Mouse (Mus musculus): ENCODE data around the gene Tmco3. TPM values are rescaled to one million over a fixed set of nuclear protein-coding genes. Genes with fewer than 3 reads are reported as not detected.

The Tmco3 gene
- 12.7 and 15.1 TPM in 2 replicates for polyA plus RNA-seq (2011; ENCODE audit: insufficient read depth, insufficient read length, low read depth, missing spikeins)

- TF ChIP-seq POLR2A (IDR thresholded peaks at IDR 0.05; ENCODE audit: insufficient read depth, low read length) (peak; percentile 75), EP300 (IDR thresholded peaks at IDR 0.05; ENCODE audit: insufficient read depth, low read depth, low read length) (no peak)
- Histone ChIP-seq H3K4me1 (ENCODE audit: control insufficient read depth, insufficient read depth, low read length) (peaks cover 2% of the 10 kb centered on the region), H3K4me3 (ENCODE audit: low read depth, low read length) (peak within 1 kb of the TSS; percentile 78), H3K9ac (ENCODE audit: low read depth, poor library complexity, severe bottlenecking) (peak within 1 kb of the TSS; percentile 60), H3K9me3 (replicated peaks; ENCODE audit: control insufficient read depth, insufficient read depth, low read length, poor library complexity, severe bottlenecking) (no peaks in the 10 kb centered on the region; the same call in 1 of the 2 replicates), H3K27ac (ENCODE audit: insufficient read depth, low read length) (peak within 1 kb of the TSS; percentile 10; the same call in 1 of the 2 replicates), H3K36me3 (ENCODE audit: control insufficient read depth, insufficient read depth, low read length, poor library complexity, severe bottlenecking) (no peaks in the 10 kb centered on the region), H3K27me3 (ENCODE audit: control insufficient read depth, insufficient read depth, low read length, poor library complexity, severe bottlenecking) (no peaks in the 10 kb centered on the region)
Observed at GRCm38 (mm10) chr8:13287692-13288623, at the start of gene Tmco3, which contains the start of gene Dcun1d2. Tmco3 (plus strand) TSS chr8:13288190. Dcun1d2 (minus strand) TSS chr8:13288131.

- TF ChIP-seq CTCF (IDR thresholded peaks at IDR 0.05; ENCODE audit: low read depth, low read length) (no peak), POLR2A (IDR thresholded peaks at IDR 0.05; ENCODE audit: insufficient read depth, low read length) (no peak), EP300 (IDR thresholded peaks at IDR 0.05; ENCODE audit: insufficient read depth, low read depth, low read length) (no peak)
- no peaks in the 10 kb centered on the region for H3K4me1 ChIP-seq (ENCODE audit: control insufficient read depth, insufficient read depth, low read length)
Observed at GRCm38 (mm10) chr8:13240055-13240454, 47.9 kb upstream of the Tmco3 start.

GRCm38 (mm10) chr8:13240691-13241090 lies 47.3 kb upstream of the Tmco3 start:
- Histone ChIP-seq H3K9ac (ENCODE audit: low read depth, poor library complexity, severe bottlenecking) (no peak overlapping the region), H3K4me3 (ENCODE audit: low read depth, low read length) (no peak overlapping the region), H3K27me3 (ENCODE audit: control insufficient read depth, insufficient read depth, low read length, poor library complexity, severe bottlenecking) (no peaks in the 10 kb centered on the region), H3K9me3 (replicated peaks; ENCODE audit: control insufficient read depth, insufficient read depth, low read length, poor library complexity, severe bottlenecking) (no peaks in the 10 kb centered on the region), H3K27ac (ENCODE audit: insufficient read depth, low read length) (no peak overlapping the region), H3K36me3 (ENCODE audit: control insufficient read depth, insufficient read depth, low read length, poor library complexity, severe bottlenecking) (no peaks in the 10 kb centered on the region), H3K4me1 (ENCODE audit: control insufficient read depth, insufficient read depth, low read length) (no peaks in the 10 kb centered on the region)
- TF ChIP-seq POLR2A (IDR thresholded peaks at IDR 0.05; ENCODE audit: insufficient read depth, low read length), result no peak
- TF ChIP-seq CTCF (IDR thresholded peaks at IDR 0.05; ENCODE audit: low read depth, low read length), result no peak
- TF ChIP-seq EP300 (IDR thresholded peaks at IDR 0.05; ENCODE audit: insufficient read depth, low read depth, low read length), result no peak

More at GRCm38 (mm10) chr8:13240055-13240454, 47.9 kb upstream of the Tmco3 start:
- no peaks in the 10 kb centered on the region for H3K9me3 ChIP-seq (replicated peaks; ENCODE audit: control insufficient read depth, insufficient read depth, low read length, poor library complexity, severe bottlenecking)
- no peaks in the 10 kb centered on the region for H3K36me3 ChIP-seq (ENCODE audit: control insufficient read depth, insufficient read depth, low read length, poor library complexity, severe bottlenecking)
- no peak overlapping the region for H3K27ac ChIP-seq (ENCODE audit: insufficient read depth, low read length)
- no peak overlapping the region for H3K9ac ChIP-seq (ENCODE audit: low read depth, poor library complexity, severe bottlenecking)
- H3K4me3 ChIP-seq (ENCODE audit: low read depth, low read length), result no peak overlapping the region
- H3K27me3 ChIP-seq (ENCODE audit: control insufficient read depth, insufficient read depth, low read length, poor library complexity, severe bottlenecking), result no peaks in the 10 kb centered on the region

- Histone ChIP-seq H3K9me3 (replicated peaks; ENCODE audit: control insufficient read depth, insufficient read depth, low read length, poor library complexity, severe bottlenecking) (no peaks in the 10 kb centered on the region), H3K36me3 (ENCODE audit: control insufficient read depth, insufficient read depth, low read length, poor library complexity, severe bottlenecking) (no peaks in the 10 kb centered on the region), H3K4me1 (ENCODE audit: control insufficient read depth, insufficient read depth, low read length) (no peaks in the 10 kb centered on the region), H3K27ac (ENCODE audit: insufficient read depth, low read length) (no peak overlapping the region), H3K27me3 (ENCODE audit: control insufficient read depth, insufficient read depth, low read length, poor library complexity, severe bottlenecking) (no peaks in the 10 kb centered on the region), H3K4me3 (ENCODE audit: low read depth, low read length) (no peak overlapping the region), H3K9ac (ENCODE audit: low read depth, poor library complexity, severe bottlenecking) (no peak overlapping the region)
- TF ChIP-seq POLR2A (IDR thresholded peaks at IDR 0.05; ENCODE audit: insufficient read depth, low read length) (no peak), EP300 (IDR thresholded peaks at IDR 0.05; ENCODE audit: insufficient read depth, low read depth, low read length) (no peak), CTCF (IDR thresholded peaks at IDR 0.05; ENCODE audit: low read depth, low read length) (no peak)
Observed at GRCm38 (mm10) chr8:13242985-13243870, 44.8 kb upstream of the Tmco3 start.

GRCm38 (mm10) chr8:13244343-13244880 lies 43.6 kb upstream of the Tmco3 start:
- Histone ChIP-seq H3K27ac (ENCODE audit: insufficient read depth, low read length) (no peak overlapping the region), H3K4me3 (ENCODE audit: low read depth, low read length) (no peak overlapping the region), H3K36me3 (ENCODE audit: control insufficient read depth, insufficient read depth, low read length, poor library complexity, severe bottlenecking) (no peaks in the 10 kb centered on the region), H3K9ac (ENCODE audit: low read depth, poor library complexity, severe bottlenecking) (no peak overlapping the region), H3K9me3 (replicated peaks; ENCODE audit: control insufficient read depth, insufficient read depth, low read length, poor library complexity, severe bottlenecking) (no peaks in the 10 kb centered on the region), H3K4me1 (ENCODE audit: control insufficient read depth, insufficient read depth, low read length) (no peaks in the 10 kb centered on the region), H3K27me3 (ENCODE audit: control insufficient read depth, insufficient read depth, low read length, poor library complexity, severe bottlenecking) (no peaks in the 10 kb centered on the region)
- TF ChIP-seq CTCF (IDR thresholded peaks at IDR 0.05; ENCODE audit: low read depth, low read length) (no peak), POLR2A (IDR thresholded peaks at IDR 0.05; ENCODE audit: insufficient read depth, low read length) (no peak), EP300 (IDR thresholded peaks at IDR 0.05; ENCODE audit: insufficient read depth, low read depth, low read length) (no peak)

Measured in ES-Bruce4 (cell line).